Mouse (Mus musculus) activated CD4-positive, CD25-positive, alpha-beta regulatory T cell, adult 4 months (primary cell): ENCODE measurements around the gene Ep400. TPM values are rescaled to one million over a fixed set of nuclear protein-coding genes. Genes with fewer than 3 reads are reported as not detected.

Source experiments
- ATAC-seq: one replicate; pipeline ENCODE4 v1.8.0; 2017
- polyA plus RNA-seq, 2 experiments: library from polyadenylated mRNA; unstranded; fragments of 100-300 nt; shearing (Covaris generic); gene quantifications; one replicate each; pipeline ENCODE4 v1.2.1; 2017

Gene Ep400
- polyA plus RNA-seq, 2 experiments from 2014 or later: 51.5 to 75.1 TPM

GRCm38 (mm10) chr5:110664041-110664440, 106.5 kb downstream of the Ep400 start:
- ATAC-seq: no peak

GRCm38 (mm10) chr5:110659682-110660081, 110.8 kb downstream of the Ep400 start:
- no peak for ATAC-seq

- peak; percentile 34 for ATAC-seq
Measured at GRCm38 (mm10) chr5:110653686-110654085, 116.8 kb downstream of the Ep400 start.

GRCm38 (mm10) chr5:110652719-110653648, 117.5 kb downstream of the Ep400 start, which contains the start of the genes Noc4l and Ddx51:
Gene Noc4l (minus strand): TSS chr5:110653417.
Gene Ddx51 (plus strand): TSS chr5:110653451.
- peak; percentile 82 for ATAC-seq

- ATAC-seq: no peak
Measured at GRCm38 (mm10) chr5:110646377-110646776, 124.1 kb downstream of the Ep400 start.

- peak; percentile 85 for ATAC-seq
Measured at GRCm38 (mm10) chr5:110639459-110639858, 131.1 kb downstream of the Ep400 start.

- ATAC-seq: no peak
Measured at GRCm38 (mm10) chr5:110638306-110639074, 132.0 kb downstream of the Ep400 start.

GRCm38 (mm10) chr5:110635951-110636707, 134.4 kb downstream of the Ep400 start:
- peak; percentile 84 for ATAC-seq

- no peak for ATAC-seq
Measured at GRCm38 (mm10) chr5:110629525-110630120, 140.9 kb downstream of the Ep400 start.

GRCm38 (mm10) chr5:110628156-110628555, 142.4 kb downstream of the Ep400 start:
- no peak for ATAC-seq

GRCm38 (mm10) chr5:110627351-110627750, 143.2 kb downstream of the Ep400 start:
- no peak for ATAC-seq

- no peak for ATAC-seq
Measured at GRCm38 (mm10) chr5:110624319-110624718, 146.2 kb downstream of the Ep400 start.

GRCm38 (mm10) chr5:110619226-110619625, 151.3 kb downstream of the Ep400 start:
- ATAC-seq: no peak

Other genes with a start within 250 kb of the Ep400 start
- gene Galnt9, start 226.4 kb downstream of the Ep400 start, polyA plus RNA-seq: 1 to 10 TPM; 3.1 to 4.0 TPM
- gene Noc4l, start 117.3 kb downstream of the Ep400 start, polyA plus RNA-seq: 10 to 100 TPM; 38.9 to 43.6 TPM
- gene Ddx51, start 117.3 kb downstream of the Ep400 start, polyA plus RNA-seq: 1 to 10 TPM; 2.9 to 3.8 TPM
- gene Pus1, start 9.9 kb upstream of the Ep400 start, polyA plus RNA-seq: 10 to 100 TPM; 22.0 to 33.8 TPM
- gene Ulk1, start 39.4 kb upstream of the Ep400 start, polyA plus RNA-seq: 10 to 100 TPM; 10.8 to 10.9 TPM
- gene Hscb, start 69.1 kb upstream of the Ep400 start, polyA plus RNA-seq: 10 to 100 TPM; 54.5 to 54.9 TPM
- gene Chek2, start 69.3 kb upstream of the Ep400 start, polyA plus RNA-seq: 10 to 100 TPM in 1 of 2 experiments, 1 to 10 TPM in 1; 7.4 to 10.6 TPM
- gene Ttc28, start 109.1 kb upstream of the Ep400 start, polyA plus RNA-seq: 1 to 10 TPM; 1.9 to 2.6 TPM